Mouse (Mus musculus): ENCODE results near the gene Oas1h.
"Not testable (repeated sequence)": the region's sequence is repeated elsewhere in the genome, so short reads cannot be mapped to it uniquely, and the experiment has no call there.

The Oas1h gene

DNA sequence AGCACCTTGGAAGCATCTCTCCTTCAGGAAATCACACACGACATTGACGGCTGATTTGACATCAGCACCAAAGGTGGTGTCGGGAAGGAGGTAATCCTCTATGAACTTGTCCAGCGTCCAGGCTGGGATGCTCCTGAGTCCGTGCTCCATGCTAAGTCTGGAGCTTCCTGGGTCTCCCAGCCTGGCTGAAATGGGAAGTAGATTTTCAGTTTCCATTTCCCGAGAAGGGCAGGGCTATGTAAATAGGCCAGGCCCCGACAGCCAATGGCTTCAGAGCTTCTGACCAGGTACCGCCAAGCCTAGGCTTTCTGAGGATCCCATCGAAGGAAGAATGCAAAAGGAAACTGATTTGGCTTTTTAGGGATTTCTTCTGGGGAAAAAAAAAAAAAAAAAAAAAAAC, 26.2 kb downstream of the Oas1h start, which contains the start of gene Oas1g:
Oas1g (minus strand) TSS at position 201 of the 400 bp plus-strand sequence.
- in situ Hi-C loops (cut with MboI, MseI) = not testable (repeated sequence)

DNA sequence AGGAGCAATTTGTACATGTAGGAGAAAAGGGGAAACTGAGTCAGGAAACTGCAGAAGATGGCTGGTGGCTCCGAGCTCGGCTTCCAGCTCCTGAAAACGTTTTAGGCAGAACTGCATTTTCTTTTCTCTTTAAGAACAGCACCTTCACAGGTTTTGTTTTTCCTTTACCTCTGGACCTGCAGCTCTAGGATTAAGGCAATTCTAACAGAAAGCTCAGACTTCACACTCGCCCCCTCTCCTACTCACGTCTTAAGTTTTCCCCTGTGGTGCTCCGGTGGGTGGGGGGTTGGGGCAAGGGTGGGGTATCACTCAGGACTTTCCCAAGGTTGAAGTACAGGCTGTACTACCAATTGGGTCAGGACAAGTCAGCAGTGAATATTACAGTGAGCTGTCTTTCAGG, 26.6 kb downstream of the Oas1h start:
- in situ Hi-C loops (cut with MboI, MseI) = no loop called here

DNA sequence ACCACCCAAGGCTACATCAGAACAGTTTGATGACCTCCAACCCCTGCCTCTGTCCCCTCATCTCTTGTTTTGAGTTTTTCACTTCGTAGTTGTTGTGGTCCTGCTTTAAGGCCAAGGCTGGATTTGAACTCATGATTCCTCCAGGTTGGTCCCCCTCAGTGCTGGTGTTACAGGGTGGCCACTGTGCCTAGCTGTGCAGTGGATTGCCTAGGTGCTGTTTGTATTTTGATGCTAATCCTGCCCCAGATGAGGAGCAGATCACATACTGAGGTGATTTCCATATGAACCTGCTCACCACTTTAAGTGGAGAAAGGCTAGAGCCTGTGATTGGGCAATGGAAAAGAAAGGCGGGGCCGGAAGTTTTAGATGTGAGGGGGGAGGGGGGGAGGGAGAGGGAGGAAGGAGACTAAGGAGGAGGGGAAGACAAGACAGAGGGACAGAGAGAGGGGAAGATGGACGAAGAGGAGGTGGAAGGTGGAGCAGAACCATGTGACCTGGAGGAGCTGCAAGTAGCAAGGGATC, 27.1 kb downstream of the Oas1h start:
- in situ Hi-C loops (cut with MboI, MseI) = not testable (repeated sequence)

DNA sequence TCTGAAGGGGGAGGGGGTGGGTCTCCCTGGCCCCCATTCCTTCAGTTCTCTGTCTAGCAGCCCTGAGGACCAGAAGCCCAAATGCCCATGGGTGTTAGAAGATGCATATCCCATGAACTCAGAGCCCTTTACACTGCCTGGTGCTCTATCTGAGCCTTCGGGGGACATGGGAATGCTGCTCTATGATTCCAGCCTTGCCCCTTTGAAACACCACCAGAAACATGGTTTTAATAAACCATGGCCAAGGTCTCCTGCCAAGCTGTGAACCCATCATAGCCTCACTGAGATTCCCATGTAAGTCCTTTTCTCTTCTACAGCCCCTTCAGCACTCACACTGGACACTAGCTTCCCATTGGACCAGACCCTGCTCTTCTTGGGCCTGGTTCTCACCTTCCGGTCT, 28.8 kb downstream of the Oas1h start:
- in situ Hi-C loops (cut with MboI, MseI) = no loop called here

DNA sequence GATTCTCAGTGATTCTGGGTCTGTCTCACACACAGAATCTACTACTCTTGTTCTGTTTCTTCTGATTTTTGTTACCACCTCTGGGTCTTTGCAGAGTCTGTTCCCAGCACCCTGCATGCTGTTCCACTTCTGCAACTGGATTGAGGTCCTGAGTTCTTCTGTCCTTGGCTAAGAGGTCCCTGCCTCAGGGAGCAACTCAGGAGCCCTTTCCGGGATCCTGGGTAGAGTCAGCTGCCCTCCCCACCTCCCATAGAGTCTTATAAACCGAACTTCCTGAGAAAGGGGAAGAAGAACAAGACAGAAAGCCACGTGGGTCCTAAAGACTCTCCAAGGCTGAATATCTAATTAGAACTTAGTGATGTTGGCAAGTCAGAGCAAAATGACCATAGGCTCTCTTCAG, 29.8 kb downstream of the Oas1h start:
- in situ Hi-C loops (cut with MboI, MseI) = no loop called here

DNA sequence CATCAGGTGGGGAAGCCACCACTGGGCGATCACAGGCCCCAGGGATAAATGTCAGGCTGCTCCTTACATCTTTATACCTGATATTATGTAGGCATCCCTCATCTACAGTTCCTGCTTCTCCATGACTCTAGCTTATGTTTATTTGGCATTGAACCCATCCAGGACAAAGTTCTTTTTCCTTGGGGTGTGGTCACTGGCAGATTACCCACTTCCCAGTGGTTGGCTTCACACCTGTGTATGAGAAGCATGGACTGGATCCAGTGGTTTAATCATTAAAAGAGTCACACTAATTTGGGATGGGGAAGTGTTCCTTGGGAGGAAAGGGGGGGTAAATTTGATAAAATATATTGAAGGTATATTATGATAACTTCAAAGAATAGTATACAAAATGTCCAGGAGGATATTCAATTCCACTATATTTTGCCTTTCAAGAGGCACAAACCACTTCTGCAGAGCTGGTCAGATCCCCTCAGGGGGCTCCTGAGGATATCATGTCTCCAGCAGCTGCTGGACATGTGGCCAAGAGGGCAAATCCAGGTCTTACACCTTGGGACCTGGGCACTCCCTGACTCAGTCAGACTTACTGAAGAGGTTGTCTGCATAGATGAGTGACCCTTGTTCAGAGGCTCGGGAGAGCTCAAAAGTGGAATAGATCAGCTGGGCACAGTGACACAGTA, 30.5 kb downstream of the Oas1h start:
- in situ Hi-C loops (cut with MboI, MseI) = not testable (repeated sequence)

DNA sequence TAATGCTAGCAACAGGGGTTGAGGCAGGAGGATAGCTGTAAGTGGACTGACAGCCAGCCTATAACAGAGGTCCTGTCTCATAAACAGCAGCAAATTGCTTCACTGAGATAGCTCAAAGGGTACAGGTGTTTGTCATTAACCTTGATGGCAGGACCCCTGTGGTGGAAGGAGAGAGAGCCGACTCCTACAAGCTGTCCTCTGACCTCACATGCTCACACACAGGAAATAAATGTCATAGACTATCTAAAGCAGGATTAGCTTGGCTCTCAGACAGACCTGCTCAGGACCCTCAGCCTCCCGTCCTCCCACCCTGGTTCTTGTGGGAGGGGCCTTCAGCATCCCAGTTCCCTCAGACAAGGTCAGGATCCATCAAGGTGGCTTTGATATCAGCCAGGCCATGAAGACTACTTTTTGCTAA, 31.0 kb downstream of the Oas1h start:
- in situ Hi-C loops (cut with MboI, MseI) = no loop called here

DNA sequence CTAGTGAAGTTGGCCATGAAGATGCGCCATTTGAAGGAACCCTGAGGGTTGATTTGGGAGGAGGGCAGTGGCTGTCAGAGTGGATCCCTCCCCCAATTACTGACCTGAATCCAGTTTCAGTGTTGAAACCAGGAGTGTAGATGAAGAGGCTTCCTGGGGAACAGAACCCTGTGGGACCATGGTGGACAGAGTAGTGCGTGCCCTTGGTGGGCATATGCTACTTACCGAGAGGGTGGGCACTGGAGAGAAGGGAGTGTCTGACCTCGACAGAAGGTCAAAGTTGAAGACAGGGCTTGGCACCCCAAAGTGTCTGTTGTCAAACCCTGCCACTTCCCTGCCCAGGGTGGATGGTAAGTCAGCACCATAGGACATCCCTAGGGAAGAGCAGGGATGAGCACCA, 32.6 kb downstream of the Oas1h start:
- in situ Hi-C loops (cut with MboI, MseI) = not testable (repeated sequence)

DNA sequence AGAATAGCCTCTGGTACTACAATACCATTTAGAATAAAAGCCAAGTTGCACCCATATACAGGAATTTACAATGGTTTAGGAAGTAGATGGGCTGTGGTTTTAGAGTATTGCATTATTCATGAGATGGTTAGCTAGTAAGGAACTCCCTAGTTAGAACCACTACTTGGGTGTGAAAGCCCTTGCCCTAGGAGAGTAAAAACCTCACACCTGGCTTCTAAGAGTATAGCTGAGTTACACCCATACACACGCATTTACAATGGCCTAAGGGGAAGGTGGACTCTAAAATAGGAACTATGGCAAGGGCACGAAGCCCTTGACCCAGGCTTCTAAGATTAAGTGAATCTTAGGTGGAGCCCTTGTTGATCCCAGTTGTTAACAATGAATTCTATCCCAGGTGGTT, 33.5 kb downstream of the Oas1h start:
- in situ Hi-C loops (cut with MboI, MseI) = not testable (repeated sequence)

DNA sequence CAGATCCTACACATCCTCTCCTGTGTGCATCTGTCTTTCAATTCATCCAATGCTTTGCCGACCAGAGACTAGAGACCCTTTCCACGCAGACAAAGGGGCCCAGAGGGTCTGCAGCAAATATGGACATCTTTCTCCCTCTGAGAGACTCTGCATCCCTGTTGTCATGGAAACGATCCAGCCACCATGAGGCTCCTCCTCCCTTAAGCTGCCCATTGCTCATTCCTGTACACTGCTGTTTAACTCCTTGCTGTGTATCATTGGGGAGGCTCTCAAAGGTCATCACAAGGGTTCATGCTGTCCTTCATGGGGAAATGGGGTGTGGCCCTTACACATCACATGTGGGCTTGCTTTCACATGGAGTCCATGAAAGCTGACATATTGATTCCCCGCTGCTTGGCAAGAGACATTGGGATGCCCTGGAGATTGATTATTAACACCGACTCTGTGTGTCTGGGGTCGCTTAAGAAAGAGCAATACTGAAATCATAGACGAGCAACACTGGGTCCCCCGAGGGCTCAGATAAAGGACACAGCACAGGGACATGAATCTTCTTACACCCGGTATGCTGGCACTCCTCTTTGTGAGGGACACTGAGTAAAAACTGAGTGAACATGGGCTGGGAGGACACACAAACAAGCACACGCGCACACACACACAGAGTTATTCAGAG, 34.1 kb downstream of the Oas1h start:
- in situ Hi-C loops (cut with MboI, MseI) = no loop called here

DNA sequence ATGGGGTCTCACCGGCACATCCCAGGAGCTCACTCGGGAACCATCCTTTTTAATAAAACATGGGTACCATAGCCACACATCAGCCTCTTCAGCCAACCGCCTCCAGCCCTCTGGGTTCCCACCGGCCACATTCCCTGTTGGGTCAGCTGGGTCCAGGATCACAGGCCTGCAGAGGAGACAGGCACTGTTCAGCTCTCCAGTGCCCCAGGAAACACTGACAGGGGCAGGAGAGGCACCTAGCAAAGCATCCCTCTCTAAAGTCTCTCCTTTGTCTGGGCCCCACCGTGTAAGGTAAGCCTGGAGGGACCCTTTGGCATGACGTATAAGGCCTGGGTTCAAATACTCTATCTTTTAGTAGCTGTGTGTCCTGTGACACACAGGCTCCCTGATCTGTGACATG, 37.1 kb downstream of the Oas1h start:
- in situ Hi-C loops (cut with MboI, MseI) = no loop called here

DNA sequence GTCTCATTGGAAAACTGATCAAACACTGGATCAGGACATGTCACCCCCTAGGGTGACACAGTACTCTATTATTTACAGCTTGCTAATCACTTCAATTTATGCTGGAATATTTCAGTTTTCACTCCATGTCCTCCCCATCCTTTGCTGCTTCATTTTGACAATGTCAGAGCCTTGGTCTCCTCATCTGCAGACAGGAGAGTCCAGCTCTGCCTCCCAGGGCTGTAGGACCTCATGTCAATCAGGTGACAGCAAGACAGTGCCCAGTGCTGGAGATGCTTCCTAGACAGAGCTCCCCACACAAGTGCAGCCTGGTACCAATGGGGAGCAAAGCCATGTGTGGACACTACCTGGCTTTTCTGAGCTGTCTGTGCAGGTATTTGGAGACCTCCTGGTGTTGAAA, 37.5 kb downstream of the Oas1h start:
- in situ Hi-C loops (cut with MboI, MseI) = no loop called here

DNA sequence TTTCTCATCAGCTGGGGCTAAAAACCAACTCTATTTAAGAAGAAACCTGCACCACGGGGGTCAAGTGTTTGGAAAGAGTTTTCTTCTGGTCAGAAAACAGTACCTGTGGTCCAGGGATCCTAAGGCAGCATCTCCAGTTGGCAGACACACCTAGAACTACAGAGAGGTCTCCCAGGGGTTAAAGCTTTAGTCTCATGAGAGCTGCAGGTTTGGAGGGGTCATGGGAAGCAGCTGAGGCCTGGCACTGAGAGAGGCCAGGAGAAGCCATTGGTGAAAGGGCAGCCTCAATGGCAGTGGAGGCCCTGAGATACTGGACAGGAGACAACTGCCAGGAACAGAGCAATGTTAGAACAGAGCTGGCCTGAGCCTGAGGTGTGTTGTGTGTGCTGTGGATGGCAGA, 39.4 kb downstream of the Oas1h start:
- in situ Hi-C loops (cut with MboI, MseI) = no loop called here

DNA sequence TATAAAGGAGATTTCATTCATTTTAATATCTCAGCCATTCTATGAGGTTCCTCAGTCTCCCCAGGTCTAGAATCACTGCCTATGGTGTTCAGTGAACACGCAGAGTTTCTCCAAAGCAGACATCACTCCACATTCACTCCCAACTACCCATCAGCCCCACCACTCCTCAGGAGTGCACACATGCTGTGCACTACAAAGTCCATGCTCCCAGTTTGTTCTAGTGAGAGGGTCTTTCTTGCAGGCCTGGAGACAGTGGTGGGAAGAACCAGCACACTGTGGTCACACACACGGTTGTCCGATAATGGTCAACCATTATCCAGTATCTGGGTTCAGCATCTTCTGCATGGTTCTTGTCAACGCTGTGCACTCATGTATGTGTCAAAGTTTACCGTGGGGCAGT, 40.8 kb downstream of the Oas1h start:
- in situ Hi-C loops (cut with MboI, MseI) = no loop called here

DNA sequence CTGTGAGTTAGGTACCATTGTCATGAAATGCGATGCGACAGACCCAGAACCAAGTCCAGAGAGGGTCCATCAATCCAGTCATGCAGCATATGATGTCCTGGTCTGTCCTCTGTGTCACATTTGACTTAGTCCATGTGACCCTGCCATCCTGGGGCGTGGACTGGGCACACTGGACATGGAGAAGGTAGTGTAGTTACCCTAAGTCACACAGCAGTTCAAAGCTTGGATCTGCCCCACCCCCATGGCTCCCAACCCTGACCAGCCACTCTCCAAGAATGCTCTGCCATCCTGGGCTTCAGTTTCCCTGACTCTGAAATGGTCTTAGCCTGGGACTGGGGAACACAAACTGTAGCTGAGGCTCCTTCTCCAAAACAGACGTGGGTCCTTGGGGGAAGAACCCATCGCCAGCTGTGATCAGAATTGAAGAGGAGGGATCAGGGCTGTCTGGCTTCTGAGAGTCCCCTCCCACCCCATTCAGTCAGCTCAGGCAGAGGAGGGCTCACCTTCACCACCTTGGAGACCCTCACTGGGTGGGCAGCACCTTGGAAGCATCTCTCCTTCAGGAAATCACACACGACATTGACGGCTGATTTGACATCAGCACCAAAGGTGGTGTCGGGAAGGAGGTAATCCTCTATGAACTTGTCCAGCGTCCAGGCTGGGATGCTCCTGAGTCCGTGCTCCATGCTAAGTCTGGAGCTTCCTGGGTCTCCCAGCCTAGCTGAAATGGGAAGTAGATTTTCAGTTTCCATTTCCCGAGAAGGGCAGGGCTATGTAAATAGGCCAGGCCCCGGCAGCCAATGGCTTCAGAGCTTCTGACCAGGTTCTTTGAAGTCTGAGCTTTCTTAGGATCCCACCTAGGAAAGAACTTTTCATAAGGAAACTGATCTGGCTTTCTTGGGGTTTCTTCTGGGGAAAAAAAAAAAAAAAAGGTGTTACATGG, 45.8 kb downstream of the Oas1h start, which contains the start of gene Oas1a:
Oas1a (minus strand) TSS at position 731 of the 943 bp plus-strand sequence.
- in situ Hi-C loops (cut with MboI, MseI) = not testable (repeated sequence)

DNA sequence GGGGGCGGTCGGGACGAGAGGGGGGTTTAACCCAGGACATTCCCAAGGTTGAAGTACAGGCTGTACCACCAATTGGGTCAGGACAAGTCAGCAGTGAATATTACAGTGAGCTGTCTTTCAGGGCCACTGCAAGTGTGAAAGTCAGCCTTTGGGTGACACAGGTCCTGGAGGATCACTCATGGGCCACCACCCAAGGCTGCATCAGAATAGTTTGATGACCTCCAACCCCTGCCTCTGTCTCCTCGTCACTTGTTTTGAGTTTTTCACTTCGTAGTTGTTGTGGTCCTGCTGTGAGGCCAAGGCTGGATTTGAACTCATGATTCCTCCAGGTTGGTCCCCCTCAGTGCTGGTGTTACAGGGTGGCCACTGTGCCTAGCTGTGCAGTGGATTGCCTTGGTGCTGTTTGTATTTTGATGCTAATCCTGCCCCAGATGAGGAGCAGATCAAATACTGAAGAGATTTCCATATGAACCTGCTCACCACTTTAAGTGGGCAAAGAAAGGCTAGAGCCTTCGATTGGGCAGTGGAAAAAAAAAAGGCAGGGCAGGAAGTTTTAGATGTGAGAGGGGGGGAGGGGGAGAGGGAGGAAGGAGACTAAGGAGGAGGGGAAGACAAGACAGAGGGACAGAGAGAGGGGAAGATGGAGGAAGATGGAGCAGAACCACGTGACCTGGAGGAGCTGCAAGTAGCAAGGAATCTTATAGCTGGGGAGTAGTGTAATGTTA, 47.1 kb downstream of the Oas1h start:
- in situ Hi-C loops (cut with MboI, MseI) = no loop called here

DNA sequence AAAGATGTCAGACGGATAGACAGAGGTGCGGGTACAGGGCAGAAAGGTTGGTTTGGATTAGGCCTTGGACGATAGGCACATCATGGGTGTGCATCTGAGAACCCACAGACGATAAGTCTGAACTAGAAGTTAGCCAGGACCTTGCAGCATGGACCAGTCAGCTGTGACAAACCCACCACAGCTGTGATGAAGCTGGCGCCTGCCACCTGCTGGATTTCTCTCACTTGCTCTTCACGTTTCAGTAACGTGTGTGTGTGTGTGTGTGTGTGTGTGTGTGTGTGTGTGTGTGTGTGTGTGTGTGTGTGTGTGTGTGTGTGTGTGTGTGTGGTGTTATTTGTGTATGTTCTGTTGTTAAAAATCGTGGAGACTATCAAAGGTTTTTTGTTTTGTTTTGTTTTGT, 53.0 kb downstream of the Oas1h start, which contains the start of gene Oas1d:
Oas1d (plus strand) TSS at position 333 of the 400 bp plus-strand sequence.
- in situ Hi-C loops (cut with MboI, MseI) = not testable (repeated sequence)

DNA sequence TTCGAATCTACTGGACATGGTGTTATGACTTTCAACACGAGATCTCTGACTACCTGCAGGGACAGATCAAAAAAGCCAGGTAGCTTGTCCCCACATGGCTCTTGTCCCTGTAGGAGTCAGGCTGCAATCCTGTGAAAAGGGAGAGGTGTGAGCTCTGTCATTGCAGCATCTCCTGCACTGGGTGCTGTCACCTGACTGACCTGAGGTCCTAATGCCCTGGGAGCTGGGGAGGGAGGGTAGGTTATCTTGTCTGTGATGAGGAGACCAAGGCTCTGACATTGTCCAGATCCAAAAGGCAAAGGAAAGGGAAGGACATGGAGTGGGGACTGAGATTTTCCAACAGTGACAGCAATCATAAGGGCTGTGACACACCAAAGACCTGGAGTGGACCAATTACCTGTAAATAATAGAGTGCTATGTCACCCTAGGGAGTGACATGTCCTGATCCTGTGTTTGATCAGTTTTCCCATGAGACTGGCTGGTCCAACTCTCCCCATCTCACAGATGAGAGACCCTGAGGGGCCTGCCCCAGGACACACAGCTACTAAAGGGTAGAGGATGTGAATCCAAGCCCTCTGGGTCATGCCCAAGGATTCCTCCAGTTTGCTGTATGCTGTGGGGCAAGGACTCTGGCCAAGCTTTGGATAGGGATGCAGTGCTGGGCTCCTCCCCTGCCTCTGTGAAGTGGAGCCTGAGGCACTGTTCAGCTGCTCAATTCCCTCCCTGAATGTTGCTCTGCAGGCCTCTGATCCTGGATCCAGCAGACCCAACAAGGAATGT, 58.1 kb downstream of the Oas1h start:
- in situ Hi-C loops (cut with MboI, MseI) = not testable (repeated sequence)

DNA sequence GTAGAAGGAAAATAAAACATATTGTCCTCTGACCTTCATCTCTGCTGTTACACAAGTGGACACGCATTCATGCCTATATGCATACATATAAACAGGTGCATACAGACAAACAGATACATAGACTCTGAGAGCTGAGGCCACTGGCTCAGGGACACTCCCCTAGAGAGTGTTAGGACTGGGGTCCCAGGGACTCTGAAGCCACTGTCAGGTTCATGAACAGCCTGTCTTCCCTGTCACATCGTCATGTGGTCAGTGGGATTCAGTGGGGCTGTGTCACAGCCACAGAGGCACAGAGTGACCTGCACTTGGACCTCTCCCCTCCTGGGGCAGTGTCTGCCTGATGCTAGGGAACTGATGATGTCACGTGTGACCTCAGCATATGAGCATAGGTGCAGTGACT, 59.1 kb downstream of the Oas1h start:
- in situ Hi-C loops (cut with MboI, MseI) = no loop called here

Measured in T-helper 2 cell (primary cell).